Mouse (Mus musculus): ENCODE measurements at regions not wholly inside any gene's neighbourhood (a gene's known extent, or its start where the extent isn't known, plus 50 kb on each side); places are given as distances from the start of the nearest gene placed in this dataset.

DNA sequence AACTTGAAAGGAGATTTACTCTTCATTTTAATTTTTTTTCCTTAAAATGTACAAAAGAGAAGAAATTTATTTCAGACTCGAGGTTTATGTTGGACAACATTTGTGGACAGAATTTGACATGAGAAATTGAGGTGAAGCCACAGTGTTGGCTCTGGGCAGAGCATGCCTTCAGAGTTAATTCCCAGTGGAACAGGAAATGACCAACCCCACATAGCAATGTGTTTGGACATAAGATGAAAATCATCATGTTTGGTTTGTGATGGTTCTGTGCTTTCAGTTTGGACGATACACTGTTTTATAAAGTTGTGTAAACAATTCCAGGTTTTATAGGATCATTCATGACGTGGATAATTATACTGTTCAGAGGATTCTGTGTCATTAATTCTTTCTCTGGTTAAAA, 271.9 kb upstream of the Mettl25 start:
- no peak for DNase-seq

DNA sequence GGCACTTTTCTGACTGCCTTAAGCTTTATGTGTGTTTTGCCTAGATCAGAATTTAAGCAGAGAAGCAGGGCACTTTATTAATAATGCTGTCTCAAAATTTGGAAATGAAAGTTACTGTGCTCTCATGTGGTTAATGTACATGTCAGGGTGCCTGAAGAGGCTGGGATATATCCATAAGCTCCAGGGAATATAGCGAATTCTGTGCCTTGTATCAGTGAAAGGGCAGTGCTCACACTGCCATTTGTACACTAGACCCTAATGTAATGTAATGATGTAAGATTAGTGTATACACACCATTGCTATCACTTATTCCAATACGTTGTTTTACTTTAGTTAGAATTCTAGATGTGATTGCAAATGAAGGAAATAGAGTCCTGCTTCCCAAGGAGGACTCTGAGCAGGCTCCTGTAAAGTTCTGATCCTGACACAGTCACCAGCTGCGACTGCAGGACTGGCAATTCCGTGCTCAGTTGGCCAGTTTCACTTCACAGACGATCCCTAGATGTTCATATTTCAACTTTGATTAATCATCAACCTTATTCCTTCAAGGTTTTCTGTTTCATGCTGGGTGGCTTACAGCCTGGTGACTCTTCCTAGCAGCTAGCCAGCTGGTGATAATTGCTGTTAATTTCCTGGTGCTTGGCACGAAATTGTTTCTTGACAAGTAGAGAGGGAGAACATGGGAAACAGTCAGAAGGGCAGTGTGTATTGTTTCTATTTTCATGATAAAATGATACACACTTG, 273.7 kb upstream of the Mettl25 start:
- DNase-seq: peak; percentile 3

DNA sequence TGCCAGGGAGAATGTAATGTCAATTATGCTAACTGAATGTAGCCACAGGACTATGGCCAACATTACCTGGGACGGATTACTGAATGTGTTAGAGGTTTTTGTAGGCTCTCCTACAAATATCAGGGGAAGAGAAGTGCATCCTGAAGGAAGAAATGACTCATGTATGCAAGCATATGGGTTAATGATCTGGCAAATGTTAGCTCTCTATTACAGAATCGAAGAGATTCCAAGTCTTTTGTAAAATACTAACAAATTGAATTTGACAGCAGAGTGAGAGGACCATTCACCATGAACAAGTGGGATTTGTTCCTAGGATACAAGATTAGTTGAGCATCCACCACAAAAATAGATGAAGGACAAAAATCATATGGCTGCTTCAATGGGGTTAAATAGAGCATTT, 280.6 kb upstream of the Mettl25 start:
- DNase-seq: no peak

DNA sequence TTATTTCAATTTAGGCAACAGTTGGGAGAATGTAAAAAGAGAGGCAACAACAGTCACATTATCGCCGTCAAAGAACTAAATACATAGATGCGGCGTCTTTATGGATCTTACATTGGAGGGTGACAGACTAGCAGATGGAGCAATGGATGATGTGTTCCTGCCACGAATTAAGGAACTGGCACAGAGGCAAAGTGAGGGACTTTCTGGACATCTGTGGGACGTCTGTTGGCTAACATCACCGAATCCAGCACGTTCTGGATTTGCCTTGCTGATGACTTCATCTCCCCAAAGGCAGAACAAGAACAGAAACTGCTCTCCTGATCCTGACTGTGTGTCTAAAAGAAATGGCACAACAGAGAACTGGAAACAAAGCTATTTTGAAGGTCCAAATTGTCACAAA, 281.8 kb upstream of the Mettl25 start:
- DNase-seq: no peak

DNA sequence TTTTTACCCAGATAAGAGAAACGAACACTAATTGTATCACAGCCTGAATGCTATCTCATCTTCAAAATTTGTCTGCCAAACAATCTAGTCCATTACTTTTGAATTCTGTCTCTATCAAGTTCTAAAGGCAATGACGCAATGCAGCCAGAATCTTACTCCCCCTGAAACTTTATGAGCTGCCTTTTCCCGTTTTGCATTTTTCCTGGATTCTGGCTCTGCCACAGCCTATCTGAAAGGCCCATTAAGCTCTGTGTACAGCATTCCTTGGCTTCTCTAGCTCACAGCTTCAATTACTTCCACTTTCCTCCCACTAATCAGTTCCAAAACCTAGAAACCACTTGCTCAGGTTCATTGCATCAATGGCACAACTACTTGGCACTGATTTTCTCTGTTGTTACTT, 298.0 kb upstream of the Ppfia2 start:
- no peak for DNase-seq

DNA sequence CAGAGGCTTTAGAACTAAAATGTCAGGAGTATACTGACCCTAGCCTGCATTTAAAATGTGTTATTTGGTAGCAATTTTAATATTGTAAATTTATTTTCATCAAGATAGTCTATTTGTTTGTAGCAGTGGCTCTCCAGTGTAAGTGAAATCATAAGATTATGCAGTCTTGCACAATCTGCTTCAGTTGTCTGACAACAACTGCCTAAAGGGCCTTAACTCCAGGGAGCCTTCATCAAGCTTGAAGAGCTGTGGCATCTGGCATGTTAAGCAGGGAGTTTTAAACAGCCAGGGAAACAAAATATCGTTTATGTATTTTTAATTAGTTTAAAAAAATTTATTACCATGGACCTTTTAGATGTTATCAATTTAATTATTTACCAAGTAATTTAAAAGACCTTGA, 295.7 kb upstream of the Ppfia2 start:
- no peak for DNase-seq

DNA sequence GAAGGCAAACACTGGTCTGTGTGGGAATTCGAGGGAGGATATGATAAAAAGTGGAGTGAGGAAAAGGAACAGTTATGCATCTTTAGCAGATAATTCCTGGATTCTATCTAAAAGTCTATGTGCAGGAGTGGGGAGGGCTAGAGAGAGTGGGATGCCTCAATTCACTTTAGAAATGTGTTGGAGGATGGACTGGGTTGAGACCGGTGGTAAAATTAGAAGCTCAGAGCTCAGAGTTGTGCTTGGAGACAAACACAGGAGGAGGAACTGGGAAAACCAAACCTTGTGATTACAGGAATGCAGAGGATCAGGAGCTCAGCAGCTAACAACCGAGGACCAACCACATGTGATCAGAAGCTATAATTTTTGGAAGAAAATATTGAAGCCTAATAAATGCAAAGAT, 290.5 kb upstream of the Ppfia2 start:
- no peak for DNase-seq

DNA sequence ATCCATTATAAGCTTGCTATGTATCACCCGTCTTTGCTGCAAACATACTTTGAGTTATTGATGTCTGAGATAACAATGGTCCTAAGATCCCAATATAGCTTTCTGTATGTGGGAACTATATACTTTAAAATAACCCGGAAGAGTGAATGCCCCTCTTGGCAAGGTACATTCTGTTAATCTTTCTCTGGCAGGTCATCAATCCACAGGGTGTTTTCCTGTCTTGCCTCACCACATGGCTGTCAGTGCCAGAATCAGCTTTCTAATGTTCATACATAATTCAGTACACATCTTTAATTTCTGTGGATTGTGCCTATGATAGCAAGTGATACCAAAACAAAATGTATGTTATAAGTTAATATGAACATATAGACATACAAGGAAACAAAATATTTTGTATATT, 267.6 kb upstream of the Ppfia2 start:
- no peak for DNase-seq

DNA sequence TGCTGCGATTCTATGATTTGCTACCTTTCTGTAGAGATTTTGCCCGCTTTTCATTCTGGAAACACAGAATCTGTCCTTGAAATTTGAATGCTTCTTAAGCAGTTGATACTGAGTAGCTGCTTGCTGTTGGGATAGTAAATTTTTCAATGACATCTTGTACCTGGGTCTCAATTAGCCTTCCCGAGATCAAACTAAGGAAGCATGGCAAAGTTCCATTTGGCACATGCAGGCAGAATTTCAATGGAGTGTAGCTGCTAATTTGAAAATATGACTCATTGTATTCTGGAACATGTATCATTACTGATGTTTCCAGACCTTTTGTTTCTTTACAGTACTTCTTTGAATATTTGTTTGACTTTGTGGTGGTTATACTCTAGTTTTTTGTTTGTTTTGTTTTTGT, 245.9 kb upstream of the Ppfia2 start:
- DNase-seq: no peak

DNA sequence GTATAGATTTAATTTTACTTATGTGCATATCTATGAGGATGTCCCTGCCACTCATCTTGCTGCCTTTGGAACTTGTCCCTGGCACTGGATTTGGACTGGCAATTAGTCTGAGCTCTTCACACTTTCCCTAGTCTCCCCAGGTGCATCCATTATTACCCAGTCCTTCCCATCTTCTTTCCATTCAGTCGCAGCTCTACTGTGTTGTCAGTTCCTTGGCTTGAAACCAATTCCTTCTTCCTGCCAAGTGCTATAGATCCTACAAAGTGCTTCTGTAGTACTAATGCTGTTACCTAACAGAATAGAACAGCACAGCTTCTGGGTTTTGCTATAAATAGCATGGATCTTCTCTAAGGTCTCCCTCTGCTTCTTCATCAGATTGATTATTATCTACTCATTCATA, 228.0 kb upstream of the Ppfia2 start:
- no peak for DNase-seq

DNA sequence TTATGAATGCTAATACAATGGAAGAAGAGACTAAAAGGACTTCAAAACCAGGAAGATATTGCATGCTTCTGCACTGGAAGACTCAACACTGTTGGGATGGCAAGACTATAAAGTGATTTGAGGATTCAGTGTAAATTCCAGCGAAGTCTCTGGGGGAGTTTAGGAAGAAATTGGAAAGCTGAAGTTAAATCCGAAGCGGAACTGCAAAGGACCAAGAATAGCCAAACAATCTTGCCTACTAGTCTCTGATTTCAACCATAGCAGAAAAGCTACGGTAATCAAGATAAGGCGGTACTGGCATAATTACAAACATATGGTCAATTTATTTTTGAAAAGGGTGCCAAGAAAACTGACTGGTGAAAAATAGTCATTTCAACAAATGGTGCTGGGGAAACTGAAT, 216.0 kb upstream of the Ppfia2 start:
- DNase-seq: no peak

DNA sequence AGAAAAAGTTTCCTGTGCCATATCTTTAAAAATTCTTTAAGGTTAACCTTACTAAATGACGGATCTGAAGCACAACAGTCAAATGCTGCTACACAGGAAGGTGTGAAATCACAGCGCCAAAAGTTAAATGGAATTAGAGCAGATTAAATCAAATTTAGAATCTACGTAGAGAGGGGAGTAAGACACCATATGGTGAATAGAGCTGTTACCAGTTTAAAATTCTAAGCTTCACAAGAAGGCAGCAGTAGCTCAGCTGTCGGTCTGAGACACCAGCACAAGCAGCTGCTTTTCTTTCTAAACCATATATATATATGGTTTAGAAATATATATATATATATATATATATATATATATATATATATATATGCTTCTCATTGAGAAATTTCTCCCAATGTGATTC, 210.3 kb upstream of the Ppfia2 start:
- no peak for DNase-seq

DNA sequence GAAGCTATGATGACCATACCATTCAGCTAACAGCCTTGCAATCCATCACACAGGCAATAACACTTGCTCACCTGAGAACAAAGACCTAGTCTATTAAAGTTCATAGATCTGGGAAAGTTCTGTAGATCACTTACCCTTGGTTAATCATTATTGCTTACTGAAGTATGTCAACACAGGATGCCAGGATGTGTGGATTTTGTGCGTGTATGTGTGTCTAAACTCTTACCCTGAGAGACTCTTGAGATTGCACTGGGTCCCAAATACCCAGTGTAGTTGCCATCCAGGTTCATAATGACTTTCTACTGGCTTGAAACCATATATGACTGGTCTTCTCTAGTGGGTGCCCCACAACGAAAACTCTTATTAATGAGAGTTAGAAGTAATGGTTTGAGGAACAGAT, 196.8 kb upstream of the Ppfia2 start:
- no peak for DNase-seq

DNA sequence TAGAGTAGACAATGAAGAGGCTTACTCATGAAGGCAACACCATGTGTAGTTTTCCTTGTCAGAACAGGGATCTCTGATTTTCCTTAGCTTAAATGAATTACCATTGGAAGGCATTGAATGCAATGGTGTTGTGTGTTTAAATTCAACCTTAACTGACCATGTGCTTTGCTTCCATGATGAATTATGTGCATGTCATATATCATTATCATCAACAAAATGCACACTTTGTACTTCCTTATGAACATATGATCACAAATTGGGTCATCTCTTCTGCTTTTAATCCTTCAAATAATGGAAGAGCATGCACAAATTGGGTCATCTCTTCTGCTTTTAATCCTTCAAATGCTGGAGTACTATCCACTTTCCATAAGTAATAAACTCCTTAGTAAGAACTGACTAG, 180.2 kb upstream of the Ppfia2 start:
- no peak for DNase-seq

DNA sequence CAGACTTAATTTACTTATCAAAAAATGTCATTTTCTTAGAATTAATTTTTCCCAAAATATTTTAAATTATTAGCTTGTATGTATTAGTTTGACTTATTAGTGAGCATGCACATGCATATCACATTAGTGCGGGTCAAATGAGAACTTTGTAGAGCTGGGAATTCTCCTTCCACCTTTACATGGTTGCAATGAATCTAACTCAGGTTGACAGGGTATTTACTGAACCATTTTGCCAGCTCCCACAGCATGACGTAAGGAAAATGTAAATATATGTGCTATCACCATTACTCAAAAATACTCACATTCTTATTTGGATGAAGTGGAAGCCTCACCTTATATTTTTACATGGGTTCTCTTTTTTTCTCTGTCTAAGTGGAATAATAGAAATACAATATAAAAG, 179.4 kb upstream of the Ppfia2 start:
- no peak for DNase-seq

DNA sequence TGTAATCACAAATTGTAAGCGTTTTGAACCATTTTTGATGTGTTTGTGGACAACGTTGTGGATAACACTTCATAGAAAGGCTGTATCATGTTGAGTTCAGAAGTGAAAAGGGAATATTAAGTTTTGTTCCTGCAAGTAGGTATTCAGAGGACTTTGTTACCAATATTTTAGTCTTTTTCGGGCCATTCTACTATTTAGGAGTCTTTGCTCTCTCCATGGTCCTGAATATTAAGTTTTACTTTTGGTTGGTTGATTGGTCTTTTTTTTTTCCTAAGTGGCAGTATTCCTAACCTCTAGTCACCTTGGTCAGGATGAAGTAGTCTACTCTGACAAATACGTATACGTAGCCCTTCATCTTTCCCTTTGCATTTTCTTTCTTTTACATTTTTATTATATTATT, 174.6 kb upstream of the Ppfia2 start:
- no peak for DNase-seq

DNA sequence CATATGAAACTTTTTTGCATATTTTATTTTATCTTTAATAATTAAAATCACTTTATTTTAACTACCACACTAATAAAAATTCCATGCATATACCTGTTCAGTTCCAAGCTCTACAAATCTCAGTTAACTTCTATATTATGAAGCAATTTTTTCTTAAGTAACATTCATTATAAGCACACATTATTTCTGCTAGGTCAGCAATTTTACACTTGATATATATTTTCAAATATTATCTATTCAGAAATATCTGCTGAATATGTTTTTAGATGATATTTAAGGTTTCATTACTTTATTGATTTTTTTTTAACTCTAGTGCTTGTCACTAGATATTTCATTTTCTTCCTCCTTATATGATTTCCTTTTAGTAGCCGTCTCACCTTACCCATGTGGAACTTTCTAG, 135.0 kb upstream of the Ppfia2 start:
- no peak for DNase-seq

DNA sequence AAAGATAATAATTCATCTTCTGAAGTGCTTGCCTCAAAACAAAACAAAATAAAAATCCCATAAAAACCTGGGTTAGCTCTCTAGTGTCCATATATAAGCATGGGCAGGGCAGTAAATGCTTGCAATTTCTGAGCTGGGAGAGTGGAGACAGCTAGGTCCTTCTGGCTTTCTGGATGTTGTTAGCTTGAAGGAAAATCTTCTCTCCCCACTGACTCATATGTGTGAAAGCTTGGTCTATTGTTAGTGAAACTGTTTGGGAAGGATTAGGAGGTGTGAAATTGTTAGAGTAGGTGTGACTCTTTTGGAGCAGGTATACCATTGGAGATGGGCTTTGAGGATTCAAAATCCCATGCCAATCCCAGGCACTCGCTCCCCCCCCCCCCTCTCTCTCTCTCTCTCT, 118.5 kb upstream of the Ppfia2 start:
- DNase-seq: no peak

DNA sequence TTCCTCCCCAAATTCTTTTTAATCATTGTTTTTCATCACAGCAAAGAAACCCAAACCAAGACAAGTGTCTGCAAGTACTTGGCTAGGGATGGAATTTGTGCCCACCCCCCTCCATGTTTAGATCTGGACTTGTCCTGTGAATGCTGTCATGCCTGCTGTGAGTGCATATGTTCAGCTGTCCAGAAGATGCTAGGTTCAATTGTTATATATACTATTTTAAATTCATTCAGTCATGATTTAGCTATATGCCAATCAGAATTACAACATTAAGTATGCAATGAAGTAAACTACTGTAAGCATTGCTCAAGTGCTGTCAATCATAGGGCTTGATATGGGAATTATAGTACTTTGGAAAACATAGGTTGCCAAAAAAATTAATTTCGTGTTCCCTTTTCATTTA, 94.5 kb upstream of the Ppfia2 start:
- no peak for DNase-seq

DNA sequence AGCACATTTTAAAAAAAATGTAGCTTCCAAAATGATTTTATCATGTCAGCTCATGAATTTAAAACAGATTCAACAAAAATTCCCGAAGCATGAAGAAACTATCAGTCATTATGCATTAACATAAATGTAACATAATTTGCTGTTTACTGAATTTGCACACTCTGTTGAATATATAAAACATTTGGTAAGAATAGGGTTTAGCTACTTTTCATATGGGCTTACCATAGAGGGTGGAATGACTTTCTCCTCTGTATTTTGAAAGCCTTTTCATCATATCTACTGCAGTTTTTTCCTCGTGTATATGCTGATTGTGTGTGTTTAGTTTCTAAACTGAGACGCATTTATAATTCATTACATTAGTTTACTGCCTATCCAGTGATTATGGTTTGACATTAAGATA, 94.0 kb upstream of the Ppfia2 start:
- no peak for DNase-seq

DNA sequence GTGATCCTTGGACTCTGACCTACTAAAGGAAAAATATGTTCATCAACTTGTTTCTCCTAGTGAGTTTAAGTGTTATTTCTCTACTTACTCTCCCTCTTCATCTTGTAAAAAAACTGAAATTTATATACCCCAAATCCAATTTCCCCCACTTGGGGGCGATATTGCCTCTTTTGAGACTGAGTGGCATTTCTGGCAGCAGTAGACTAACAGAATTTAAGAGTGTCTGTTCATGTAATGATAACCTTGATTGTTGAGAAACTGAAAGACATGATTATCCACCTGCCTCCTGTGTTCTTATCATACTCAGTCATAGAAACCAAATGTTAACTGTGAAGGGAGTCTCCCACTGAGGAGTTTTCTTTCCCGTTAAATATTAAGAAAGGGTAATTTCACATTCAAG, 89.5 kb upstream of the Ppfia2 start:
- peak; percentile 12 for DNase-seq

DNA sequence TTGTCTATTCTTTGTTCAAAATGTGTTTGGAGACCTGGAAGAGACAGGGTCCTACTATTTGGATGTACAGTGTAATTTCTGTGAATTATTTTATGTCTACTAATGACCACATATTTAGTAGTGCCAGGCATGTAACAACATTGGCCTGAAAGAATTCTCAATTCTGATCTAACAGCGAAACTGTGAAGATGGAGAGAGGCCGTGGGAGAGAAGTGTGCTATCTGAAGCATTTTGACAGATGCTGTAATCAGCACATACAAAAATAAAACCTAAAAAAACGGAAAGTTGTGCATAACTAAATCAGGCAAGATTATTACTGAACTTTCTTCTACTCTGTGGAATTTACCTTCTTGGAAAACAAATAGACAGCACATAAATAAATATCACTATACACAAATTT, 61.4 kb upstream of the Ppfia2 start:
- DNase-seq: no peak

DNA sequence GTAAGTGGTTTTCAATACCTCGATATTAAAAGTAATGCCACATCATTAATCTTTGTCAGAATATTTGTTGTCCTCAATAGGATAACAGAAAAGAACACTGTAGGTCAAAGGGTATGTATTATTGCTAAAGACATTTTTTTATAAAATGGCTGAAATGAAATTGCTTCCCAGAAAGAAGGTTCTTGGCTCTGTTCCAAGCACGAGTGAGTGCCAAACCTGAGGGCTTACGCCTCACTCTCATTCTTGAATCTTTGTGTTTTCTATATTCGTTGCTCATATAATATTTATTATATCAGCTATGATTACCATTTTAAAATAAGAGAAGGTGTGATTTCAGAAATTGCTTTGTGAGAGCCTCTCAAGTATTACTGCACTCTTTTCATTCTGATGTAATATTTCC, 57.0 kb upstream of the Ppfia2 start:
- no peak for DNase-seq

DNA sequence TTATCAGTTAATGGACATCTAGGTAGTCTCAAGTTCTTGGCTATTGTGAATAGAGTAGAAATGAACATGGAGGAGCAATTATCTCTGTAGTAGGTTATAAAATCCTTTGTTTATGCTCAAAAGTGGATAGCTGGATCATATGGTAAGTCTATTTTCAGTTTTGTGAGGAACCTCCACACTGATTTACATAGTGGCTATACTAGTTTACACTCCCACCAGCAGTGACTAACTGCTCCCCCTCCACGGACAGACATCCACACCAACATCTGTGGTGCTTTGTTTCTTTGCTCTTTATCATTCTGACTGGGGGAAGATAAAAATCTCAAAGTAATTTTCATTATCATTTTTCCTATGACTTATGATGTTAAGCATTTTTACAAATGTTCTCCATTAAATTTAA, 55.1 kb upstream of the Ppfia2 start:
- no peak for DNase-seq

DNA sequence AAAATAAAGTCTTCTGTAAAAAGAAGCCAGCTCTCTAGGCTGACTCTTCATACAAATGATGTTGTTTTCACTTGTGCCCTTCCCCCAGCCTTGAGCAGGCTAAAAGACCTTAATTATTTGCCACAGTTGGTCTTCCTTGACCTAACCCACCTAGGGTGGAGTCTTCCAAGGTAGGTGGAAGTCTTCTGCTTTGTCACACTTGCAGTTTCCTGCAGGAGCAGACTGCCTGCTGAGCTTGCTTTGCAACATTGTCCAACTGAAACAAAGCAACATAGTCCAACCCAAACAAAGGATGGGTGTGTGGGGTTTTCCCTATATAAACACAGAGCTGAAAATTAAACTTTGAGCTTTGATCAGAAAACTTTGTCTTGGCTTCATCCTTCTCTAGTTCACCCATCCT, 53.0 kb upstream of the Ppfia2 start:
- DNase-seq: no peak
